Mouse (Mus musculus): Measurements from ENCODE around the gene Mrtfa.
A peak's percentile ranks its signal among the peaks of the same experiment; 100 is the strongest.

Mrtfa gene

DNA sequence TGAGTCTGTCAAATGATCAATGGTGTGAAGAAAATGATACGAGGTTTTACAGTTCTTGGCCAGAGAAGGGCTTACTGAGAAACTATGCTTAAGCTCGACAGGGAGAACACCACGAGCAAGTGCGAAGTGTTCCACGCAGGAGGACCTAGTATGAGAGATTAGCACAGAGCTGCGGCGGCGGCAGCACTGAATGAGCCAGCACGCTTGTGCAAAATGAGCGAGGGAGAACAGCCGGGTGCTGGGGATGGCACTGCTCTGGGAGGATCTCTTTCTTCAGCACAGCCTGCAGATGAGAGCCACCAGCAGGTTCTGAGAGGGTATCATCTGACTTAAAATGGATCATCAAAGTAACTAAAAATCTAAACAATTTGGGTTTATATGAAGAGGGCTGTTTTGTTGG lies 91.3 kb downstream of the Mrtfa start:
- no peak for DNase-seq (ENCODE audit: low spot score)

DNA sequence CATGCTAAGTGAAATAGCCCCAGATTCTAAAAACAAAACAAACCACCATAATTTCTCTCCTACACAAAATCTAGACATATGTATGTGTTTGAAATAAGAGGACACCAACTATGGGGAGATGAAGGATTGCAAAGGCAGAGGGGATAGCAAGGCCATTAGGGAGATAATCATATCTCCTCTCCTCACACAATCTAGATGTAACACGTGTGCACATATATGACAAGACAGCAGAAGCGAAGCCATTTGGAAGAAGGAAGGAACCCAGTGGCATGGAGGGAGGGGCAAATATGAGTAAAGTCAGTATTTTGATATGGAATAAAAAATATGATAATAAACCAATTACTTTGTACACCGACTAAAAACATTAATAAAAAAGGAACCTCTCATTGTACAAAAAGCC lies 91.9 kb downstream of the Mrtfa start:
- no peak for DNase-seq (ENCODE audit: low spot score)

DNA sequence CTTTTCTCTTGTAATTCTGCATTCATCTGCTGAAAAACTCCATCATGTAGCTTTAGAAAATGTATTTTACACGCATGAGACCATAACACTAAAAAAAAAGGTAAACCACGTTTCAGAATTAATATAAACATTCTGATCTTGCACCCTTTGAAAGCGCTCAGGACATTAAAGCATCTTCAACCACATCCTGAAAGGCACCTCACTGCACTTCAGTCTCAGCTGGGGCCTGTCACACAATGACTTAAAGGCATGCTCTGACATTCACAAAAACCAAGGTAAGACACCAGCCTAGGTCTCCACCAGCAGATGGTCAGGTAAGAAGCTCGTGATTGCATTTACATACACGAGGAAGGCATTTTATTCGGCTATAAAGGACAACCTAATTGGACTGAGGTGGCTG lies 92.7 kb downstream of the Mrtfa start:
- DNase-seq (ENCODE audit: low spot score): no peak

DNA sequence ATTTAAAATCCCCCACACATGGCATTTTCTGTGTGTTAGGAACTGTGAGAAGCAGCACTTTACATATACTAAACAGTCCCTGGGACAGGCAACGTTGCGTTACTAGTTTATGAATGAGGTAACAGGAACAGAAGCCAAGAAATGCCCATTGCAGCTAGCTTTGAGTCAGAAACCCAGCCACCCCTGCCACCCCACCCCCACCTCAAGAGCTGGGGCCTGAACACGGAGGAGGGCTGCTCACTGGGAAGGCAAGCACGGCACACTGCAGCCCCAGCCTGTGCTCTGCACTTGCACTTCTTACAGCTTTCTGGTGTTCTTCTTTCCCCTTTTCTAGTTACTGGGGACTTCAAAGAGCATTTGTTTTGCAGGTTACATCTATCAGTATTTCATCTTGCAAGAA lies 93.1 kb downstream of the Mrtfa start:
- no peak for DNase-seq (ENCODE audit: low spot score)

DNA sequence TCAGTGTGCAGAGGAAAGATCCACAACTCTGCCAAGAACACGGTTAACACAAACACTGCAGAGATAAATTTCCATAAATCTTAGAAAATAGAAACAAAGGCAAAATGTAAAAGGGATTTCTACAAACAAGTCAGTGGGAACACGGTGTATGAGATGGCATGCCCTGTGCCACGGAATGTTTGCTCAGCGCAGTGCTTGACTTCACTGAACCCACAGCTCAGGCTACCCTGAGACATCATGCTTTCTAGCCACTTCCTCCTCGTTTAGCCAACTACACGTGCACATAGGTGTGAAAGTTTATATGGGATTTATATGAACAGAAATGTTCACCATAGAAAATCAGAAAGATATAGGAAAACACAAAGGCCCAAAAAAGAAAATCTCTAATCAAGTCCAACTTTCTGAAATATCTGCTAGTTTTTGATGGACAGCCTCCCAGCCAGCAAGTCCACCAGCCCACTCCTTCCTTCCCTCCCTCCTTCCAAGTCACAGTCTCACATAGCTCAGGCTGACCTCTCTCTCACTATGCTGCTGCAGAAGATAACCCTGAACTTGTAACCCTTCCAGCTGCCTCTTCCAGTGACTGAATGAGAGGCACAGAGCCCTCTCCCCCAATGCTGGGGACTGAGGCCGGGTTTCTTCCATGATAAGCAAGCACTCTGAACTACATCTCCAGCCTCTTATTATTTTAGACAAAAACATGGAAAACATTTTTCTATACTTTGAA lies 94.1 kb downstream of the Mrtfa start:
- no peak for DNase-seq (ENCODE audit: low spot score)

DNA sequence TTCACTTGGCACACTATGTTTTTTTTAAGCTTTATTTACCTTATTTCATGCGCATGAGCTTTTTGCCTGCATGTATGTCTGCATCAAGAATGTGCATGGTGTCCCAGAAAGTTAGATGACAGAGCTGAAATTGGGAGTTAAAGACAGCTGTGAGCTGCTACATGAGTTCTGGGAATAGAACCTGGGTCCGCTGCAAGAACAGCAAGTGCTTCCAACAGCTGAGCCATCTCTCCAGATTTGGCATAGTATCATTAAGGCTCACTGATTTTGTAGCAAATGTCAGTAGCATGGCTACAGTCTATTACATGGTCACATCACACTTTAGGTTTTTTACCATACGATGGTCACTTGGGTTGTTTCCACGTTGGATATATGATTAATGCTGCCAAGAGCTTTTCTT lies 97.5 kb downstream of the Mrtfa start:
- DNase-seq (ENCODE audit: low spot score): no peak

DNA sequence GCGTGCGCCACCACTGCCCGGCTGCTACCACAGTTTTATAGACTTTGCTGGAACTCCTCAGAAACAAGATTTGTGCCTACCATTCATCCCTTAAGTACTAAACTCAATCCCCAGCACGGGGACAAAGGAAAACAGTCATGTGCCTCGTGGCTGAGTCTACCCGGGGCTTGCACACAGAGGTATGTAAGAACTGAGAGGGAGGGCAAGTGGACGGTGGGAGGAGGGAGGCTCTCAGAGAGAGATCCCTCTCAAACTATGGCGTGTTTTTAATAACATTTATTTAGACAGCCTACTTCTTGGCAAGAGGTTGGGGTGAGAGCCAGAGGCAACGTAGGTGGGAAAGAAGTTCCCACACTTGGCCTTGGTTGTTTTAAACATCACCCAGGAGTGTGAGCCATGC lies 98.8 kb downstream of the Mrtfa start:
- no peak for DNase-seq (ENCODE audit: low spot score)

DNA sequence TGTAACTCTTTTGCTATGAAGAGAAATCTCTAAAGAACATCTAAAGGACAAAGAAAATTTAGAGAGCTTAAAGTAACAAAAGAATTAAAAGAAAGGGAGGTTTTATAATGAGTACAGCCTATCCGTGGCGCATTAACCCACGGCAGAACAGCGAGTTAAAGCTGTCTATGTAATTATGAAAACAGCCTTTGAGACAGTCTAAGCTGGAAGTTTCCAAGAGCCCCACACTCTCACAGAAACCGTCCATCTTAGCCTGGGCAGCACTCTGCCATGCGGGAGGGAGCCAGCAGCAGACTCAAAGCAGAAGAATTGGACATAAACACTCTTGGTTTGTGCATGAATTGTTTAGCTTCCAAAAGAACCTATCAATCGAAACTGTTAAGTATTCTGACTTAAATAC lies 103.0 kb downstream of the Mrtfa start:
- DNase-seq (ENCODE audit: low spot score): no peak

DNA sequence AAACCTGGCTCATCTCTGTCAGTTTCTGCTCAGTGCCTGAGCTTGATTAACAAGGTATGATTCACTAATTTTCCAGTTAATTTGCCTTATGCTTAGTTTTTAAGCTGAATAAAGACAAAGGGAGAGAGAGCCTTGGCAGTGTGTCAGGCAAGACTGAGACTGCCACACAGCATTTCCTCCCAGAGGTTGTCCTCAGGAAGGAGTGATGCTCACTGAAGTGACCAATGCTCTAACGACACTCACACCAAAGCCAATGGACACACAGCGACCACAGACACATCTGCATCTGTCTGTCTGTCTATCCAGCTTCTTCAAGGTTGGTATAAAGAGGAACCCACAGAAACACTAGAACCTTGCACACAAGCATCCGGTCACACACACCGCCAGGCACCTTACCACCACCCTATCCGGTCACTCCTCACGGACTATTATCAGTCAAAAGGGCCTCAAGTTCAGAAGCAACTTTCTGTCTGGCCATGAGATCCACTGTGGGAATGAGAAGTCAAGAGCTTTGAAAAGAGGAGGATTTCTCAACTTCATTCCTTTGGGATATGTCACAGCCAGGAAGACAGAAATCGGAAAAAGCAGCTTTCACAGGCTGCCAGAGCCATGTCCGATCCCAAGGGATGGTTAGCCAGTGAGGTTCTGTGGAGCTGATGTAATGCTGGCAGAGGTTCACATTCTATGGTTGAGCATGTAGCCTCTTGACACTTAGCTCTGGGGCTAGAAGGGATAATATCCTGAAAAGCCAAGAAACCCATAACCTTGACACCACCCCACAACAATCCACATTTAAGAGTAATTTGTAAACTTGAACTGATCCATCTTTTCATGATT lies 103.7 kb downstream of the Mrtfa start:
- no peak for DNase-seq (ENCODE audit: low spot score)

DNA sequence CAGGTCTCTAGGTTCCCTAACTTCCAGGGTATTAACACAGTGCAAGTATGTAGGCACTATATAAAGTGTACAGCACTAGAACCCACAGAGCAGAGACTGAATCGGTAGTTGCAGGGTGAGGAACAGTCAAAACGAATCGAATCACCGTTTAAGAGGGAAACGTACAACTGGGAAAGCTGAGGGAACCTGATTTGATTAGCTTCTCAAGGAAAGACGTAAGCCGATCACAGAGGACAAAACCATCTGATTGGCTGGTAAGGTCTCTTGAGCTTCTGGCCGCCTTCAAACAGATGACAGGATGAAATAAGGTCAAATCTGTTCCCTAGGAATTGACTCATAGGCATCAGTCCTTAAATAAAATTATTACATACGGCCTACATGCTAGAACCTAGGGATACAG lies 106.7 kb downstream of the Mrtfa start:
- no peak for DNase-seq (ENCODE audit: low spot score)

DNA sequence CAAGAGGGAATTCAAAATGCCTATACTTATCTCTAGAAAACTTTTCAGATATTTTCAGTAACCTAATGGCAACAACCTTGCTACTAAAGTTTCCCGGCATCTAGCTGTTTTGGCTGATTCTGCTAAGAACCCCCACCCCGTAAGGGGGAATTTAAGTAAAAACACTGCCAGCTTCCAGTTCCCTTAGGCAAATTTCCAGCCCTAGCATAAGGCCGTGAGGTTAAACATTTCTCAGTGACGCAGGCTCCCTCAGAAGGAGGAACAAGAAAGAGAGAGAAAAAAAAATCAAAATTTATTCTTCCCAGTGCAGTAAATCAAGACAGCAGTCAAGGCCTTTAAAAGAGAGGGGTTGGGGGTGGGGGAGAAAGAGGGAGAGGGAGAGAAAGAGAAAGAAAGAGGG lies 107.3 kb downstream of the Mrtfa start:
- DNase-seq (ENCODE audit: low spot score): no peak

DNA sequence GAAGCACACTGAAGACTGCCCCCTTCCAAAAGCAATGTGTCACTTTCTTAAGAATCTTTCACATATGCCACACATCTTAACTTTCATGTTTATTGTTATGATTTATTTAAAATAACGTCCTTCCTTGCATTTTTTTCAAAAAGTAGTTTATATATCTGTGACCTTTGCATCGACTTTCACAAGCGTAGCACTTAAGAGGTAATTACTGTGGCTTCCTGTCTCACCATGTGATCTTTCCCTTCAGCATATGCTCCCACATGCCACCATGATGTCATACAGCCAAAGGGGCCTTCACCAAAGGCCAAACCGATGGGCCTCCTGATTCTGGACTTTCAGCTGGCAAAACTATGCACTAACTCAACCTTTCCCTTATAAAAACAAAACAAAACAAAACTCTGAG lies 109.3 kb downstream of the Mrtfa start:
- no peak for DNase-seq (ENCODE audit: low spot score)

DNA sequence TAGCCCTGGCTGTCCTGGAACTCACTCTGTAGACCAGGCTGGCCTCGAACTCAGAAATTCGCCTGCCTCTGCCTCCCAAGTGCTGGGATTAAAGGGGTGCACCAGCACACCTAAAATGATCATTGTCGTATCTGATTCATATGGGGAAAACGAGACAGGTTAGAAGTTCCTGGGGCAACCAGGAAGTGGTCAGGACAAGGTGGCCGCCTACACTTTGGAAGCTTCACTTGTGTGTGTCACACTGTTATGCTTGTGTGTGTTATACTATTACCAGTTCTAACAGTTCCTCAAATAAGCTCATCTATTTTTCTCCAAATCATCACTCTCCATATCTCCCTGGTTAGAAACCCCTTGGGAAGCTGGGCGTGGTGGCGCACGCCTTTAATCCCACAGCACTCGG lies 110.2 kb downstream of the Mrtfa start:
- no peak for DNase-seq (ENCODE audit: low spot score)

DNA sequence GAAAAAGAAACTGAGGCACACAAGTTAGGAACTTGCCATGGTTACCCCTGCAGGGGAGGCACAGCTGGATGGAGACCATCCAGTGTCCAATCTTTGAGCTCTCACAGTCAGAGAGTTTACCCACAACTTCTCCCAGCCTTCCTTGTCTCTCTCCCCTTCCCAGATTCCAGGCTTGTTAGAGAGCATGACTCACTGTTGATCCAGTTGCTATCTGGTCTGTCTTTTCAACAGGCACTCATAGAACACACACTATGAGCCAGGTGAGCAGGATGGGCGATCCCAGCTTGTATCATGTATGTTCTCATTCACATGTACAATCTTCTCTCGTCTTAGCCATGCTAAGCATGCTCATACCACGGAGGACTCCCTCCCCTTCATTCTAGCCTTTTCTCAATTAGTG lies 111.3 kb downstream of the Mrtfa start:
- DNase-seq (ENCODE audit: low spot score): no peak

DNA sequence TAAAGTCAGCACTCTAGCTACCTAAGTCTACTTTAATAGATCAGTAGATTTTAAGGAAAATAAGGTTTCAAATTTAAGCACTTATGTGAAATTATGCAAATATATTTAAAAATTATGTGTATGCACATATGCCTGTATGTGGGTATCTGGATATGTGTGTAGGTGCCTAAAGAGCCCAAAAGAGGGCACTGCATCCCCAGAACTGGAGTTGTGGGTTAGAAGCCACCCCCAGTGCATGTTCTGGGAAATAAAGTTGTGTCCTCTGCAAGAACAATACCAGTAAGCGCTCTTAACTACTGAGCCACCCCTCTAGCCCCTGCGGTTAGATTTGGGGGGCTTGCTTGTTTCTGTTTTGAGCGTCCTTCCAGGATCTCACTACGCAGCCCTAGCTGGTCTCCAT lies 113.0 kb downstream of the Mrtfa start:
- no peak for DNase-seq (ENCODE audit: low spot score)

DNA sequence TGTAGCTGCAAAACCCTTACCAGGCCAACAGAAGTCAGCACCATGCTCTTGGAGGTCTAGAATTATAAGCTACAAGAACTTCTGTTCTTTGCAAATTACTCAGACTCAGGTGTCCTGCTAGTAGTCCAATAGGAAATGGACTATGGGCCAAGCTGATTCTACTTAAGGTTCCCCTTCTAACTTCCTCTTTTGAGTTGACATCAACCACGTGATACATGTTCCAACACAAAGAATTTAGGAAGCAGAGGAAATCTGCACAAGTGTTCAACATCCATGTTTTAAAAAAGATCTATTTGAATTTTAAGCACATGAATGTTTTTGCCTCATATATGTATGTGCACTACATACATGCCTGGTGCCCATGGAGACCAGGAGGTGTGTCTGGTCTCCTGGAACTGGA lies 116.0 kb downstream of the Mrtfa start:
- DNase-seq (ENCODE audit: low spot score): no peak

DNA sequence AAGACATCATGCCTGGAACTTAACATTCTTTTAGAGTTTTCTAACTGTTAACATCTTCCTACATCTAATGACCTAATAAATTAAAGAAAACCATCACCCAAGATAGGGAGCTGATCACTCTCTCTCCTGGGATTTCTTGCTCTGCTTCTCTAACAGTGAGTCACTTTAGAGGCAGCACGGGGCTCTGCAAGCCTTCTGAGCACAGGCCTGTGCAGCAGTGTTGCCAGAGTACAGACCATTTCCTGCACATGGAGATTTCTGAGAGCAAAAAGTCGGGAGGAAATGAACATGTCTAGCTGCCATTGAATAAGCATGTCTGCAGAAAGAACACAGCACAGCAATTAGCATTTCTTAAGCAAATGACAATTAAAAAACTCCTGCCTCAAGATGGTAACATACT lies 116.8 kb downstream of the Mrtfa start:
- no peak for DNase-seq (ENCODE audit: low spot score)

DNA sequence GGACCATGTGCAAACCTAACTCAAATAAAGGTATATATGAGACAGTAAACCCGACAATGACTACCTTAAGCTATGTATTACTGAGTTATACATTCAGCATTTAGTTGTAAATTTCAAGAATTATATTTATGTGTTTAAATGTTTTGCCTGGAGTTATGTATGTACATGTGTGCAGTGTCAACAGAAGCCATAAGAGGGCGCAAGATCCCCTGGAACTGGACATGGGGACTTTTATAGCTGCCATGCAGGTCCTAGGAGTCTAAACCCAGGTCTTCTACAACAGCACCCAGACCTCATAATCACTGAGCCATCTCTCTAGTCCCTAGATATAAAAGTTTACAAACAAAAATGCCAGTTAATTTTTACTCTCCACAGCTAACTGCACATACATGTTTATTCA lies 117.8 kb downstream of the Mrtfa start:
- peak; percentile 56 for DNase-seq (ENCODE audit: low spot score)

DNA sequence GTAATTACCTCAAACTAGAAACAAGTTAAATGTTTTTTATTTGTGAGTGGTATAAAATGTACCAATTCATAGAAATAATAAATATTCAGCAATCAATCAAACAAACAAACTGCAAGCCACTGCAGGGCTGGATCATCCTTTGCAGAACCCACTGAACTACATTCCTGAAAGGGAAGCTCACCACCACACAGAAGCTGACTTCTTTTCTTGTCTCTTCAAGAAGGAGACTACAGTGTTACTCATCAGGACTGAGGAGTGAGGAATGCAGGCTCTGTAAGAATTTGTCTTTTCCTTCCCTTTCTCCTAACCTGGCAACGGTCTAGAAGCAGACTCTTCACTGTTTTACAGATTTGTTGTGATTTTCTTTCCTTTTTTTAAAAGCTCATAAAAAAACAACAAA lies 120.1 kb downstream of the Mrtfa start:
- DNase-seq (ENCODE audit: low spot score): no peak

DNA sequence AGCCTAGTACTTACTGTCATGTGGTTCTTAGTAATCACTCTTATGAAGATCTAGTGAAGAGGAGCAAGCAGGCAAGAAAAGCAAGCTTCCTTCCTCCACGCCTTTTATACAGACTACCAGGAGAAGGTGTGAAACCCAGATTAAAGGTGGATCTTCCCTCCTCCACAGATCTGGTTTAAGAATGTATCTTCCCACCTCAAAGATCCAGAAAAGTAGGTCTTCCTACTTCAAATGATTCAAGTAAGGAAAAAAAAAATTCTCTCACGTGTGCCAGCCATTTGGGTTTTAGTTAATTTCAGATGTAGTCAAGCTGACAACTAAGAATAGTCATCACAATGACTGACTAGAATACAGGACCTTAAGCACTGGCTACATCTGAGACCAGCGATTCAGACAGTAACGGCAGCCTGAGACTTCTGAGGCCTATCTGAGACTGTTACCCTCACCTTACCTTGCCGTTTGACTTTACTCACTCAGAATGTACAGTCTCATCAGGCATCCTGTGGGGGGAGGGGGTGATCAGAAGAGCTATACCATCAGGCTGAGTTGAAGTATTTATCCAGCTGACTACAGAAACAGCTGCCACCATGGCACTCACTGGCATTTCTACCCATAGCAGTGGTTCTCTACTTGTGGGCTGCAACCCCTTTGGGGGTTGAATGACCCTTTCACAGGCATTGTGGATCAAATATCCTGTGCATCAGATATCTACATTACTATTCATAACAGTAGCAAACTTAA lies 121.7 kb downstream of the Mrtfa start:
- no peak for DNase-seq (ENCODE audit: low spot score)

DNA sequence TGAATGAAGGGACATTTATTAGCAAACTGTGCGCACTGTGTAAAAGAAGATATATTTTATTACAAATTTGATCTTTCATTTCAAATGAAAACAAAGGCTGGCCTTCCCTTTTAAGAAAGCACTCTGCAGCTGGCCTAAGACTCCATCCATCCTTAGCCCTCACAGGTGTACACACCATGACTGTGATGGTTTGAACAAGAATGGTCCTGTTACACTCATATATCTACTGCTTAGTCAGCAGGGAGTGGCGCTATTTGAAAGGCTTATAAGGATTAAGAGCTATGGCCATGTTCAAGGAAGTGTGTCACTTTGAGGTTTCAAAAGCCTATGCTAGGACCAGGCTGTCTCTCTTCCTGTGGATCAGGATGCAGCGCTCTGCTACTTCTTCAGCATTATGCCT lies 122.8 kb downstream of the Mrtfa start:
- DNase-seq (ENCODE audit: low spot score): no peak

DNA sequence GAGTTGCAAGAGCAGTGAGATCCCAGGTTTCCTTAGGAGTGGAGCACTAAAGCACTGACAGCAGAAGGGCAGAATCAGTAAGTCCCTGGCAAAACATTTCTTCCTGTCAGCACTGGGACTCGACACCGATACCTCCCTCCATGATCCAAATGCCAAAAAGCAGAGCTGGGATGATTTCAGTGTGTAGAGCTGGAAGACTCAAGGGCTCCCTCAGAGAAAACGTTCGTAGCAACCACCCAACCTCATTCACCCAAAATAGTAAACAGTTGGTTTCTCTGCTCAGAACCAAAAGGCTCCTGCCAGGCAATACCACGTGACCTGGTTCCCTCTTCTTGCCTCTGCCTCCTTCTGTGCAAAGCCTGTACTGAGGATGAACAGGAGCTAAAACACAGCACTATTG lies 123.6 kb downstream of the Mrtfa start:
- DNase-seq (ENCODE audit: low spot score): no peak

DNA sequence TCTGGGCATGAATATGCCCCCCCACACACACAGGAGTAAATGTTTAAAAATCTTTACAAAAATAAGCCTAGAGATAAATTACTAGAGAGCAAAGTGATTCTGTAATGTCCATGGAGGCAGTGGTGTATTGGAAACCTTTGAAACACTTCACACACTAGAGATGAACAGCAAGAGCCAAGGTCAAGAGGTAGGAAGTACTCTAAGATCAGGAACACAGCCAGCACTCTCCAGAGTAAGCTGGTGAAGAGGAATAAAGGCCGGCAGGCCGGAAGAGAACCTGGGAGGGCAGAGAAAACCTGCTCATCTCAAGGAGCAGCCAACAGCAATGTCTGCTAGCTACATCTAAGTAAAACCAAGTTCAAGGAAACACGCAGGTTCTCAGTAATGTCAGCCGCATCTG lies 125.9 kb downstream of the Mrtfa start:
- DNase-seq (ENCODE audit: low spot score): no peak

Data from embryo, embryonic 10.5 days (tissue).